Mouse (Mus musculus) embryo, embryonic 10 days (tissue): ENCODE measurements around the gene Igf2bp2.

Experiments used
- DNase-seq: peaks from one replicate; pipeline ENCODE4 v3.0.0-alpha.2; 2015; ENCODE audit warnings: low spot score

Igf2bp2 gene

GRCm38 (mm10) chr16:22149076-22149475 is 14.0 kb downstream of the Igf2bp2 start:
- no peak for DNase-seq

- DNase-seq: no peak
Measured at GRCm38 (mm10) chr16:22147131-22147530, 16.0 kb downstream of the Igf2bp2 start.

- DNase-seq: no peak
Measured at GRCm38 (mm10) chr16:22146071-22146470, 17.0 kb downstream of the Igf2bp2 start.

- no peak for DNase-seq
Measured at GRCm38 (mm10) chr16:22144490-22144889, 18.6 kb downstream of the Igf2bp2 start.

- DNase-seq: no peak
Measured at GRCm38 (mm10) chr16:22140861-22141260, 22.2 kb downstream of the Igf2bp2 start.

GRCm38 (mm10) chr16:22139821-22140220 is 23.3 kb downstream of the Igf2bp2 start:
- no peak for DNase-seq

- DNase-seq: no peak
Measured at GRCm38 (mm10) chr16:22136198-22136597, 26.9 kb downstream of the Igf2bp2 start.

GRCm38 (mm10) chr16:22131321-22131720 is 31.8 kb downstream of the Igf2bp2 start:
- DNase-seq: no peak

GRCm38 (mm10) chr16:22129511-22129910 is 33.6 kb downstream of the Igf2bp2 start:
- DNase-seq: no peak

- no peak for DNase-seq
Measured at GRCm38 (mm10) chr16:22128595-22128994, 34.5 kb downstream of the Igf2bp2 start.

- no peak for DNase-seq
Measured at GRCm38 (mm10) chr16:22127806-22128205, 35.3 kb downstream of the Igf2bp2 start.

GRCm38 (mm10) chr16:22126936-22127335 is 36.2 kb downstream of the Igf2bp2 start:
- no peak for DNase-seq

- DNase-seq: peak; percentile 55
Measured at GRCm38 (mm10) chr16:22124325-22124918, 38.7 kb downstream of the Igf2bp2 start.

- peak; percentile 71 for DNase-seq
Measured at GRCm38 (mm10) chr16:22123658-22124057, 39.4 kb downstream of the Igf2bp2 start.

- DNase-seq: no peak
Measured at GRCm38 (mm10) chr16:22121109-22121508, 42.0 kb downstream of the Igf2bp2 start.

- DNase-seq: no peak
Measured at GRCm38 (mm10) chr16:22119524-22119923, 43.6 kb downstream of the Igf2bp2 start.

- no peak for DNase-seq
Measured at GRCm38 (mm10) chr16:22118716-22119501, 44.2 kb downstream of the Igf2bp2 start.

- no peak for DNase-seq
Measured at GRCm38 (mm10) chr16:22118151-22118550, 44.9 kb downstream of the Igf2bp2 start.

- no peak for DNase-seq
Measured at GRCm38 (mm10) chr16:22116748-22117147, 46.4 kb downstream of the Igf2bp2 start.

- no peak for DNase-seq
Measured at GRCm38 (mm10) chr16:22116058-22116457, 47.0 kb downstream of the Igf2bp2 start.

GRCm38 (mm10) chr16:22110036-22110435 is 53.1 kb downstream of the Igf2bp2 start:
- DNase-seq: peak; percentile 47

- DNase-seq: no peak
Measured at GRCm38 (mm10) chr16:22109159-22109558, 53.9 kb downstream of the Igf2bp2 start.

GRCm38 (mm10) chr16:22107897-22108516 is 55.1 kb downstream of the Igf2bp2 start:
- DNase-seq: no peak
